Mouse (Mus musculus) brain, embryonic 14.5 days (tissue): Measurements from ENCODE around the gene Zcchc2. TPM values are rescaled to one million over a fixed set of nuclear protein-coding genes. Genes with fewer than 3 reads are reported as not detected.

ENCODE experiments used
- DNase-seq: peaks from one replicate; pipeline ENCODE4 v3.0.0-alpha.2; 2011; ENCODE audit warnings: low read depth
- CTCF ChIP-seq: fragments of 200-500 bp; IDR thresholded peaks from 2 replicates; pipeline ENCODE4 v1.5.1; 2012; ENCODE audit warnings: inconsistent platforms, mild to moderate bottlenecking, moderate library complexity, borderline replicate concordance; ENCODE audit not compliant: insufficient read depth, insufficient read length; ENCODE audit errors: extremely low read depth
- POLR2A ChIP-seq: fragments of 200-500 bp; IDR thresholded peaks from 2 replicates; pipeline ENCODE4 v1.6.1; 2012; ENCODE audit warnings: mild to moderate bottlenecking, inconsistent platforms, borderline replicate concordance; ENCODE audit not compliant: poor library complexity, insufficient read depth, insufficient read length, severe bottlenecking; ENCODE audit errors: extremely low read depth
- polyA plus RNA-seq: library from polyadenylated mRNA; depleted of rRNA; stranded (reverse); fragments of >200 nt; gene quantifications from 2 replicates; pipeline ENCODE4 v1.2.3, GENCODE M21; 2012

The Zcchc2 gene
- polyA plus RNA-seq, 1 experiment, result 15.6 TPM

DNA sequence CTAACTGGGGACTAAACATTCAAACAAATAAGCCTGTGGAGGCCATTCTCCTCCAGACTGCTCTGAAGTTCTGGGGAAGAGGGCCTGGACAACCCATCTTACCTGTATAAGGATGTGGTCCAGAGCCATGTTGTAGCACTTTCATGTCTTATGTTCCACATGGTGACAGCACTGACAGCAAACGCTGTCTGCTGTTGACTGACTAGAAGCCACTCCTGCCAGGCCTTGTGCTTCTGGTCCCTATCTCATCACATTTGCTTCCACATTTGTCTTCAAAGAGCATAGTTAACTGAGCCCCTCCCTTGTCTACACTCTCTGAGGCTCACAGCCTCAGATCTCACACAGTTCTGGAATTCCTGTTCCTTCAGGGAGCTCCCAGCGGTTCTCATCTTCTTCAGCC lies 34.0 kb downstream of the Zcchc2 start:
- no peak for TF ChIP-seq POLR2A
- TF ChIP-seq CTCF, result no peak
- DNase-seq, result no peak

DNA sequence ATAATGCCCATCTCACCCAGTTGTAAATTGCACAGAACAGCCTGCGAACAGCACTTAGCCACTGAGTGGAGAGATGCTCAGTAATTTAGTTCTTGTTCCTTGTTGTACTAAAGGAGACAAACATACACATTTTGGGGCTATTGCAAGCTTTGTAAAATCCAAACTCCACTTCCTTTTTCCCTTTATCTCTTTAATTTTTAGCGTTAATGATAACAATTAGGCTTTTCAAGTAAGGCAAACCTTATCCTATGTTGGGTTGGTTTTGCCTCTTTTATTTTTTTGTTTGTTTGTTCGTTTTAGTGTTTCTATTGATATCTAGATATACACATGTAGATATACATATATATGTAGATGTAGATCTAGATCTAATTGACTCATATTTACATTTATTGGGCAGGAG lies 34.6 kb downstream of the Zcchc2 start:
- DNase-seq, result no peak
- TF ChIP-seq CTCF, result no peak
- TF ChIP-seq POLR2A, result no peak

DNA sequence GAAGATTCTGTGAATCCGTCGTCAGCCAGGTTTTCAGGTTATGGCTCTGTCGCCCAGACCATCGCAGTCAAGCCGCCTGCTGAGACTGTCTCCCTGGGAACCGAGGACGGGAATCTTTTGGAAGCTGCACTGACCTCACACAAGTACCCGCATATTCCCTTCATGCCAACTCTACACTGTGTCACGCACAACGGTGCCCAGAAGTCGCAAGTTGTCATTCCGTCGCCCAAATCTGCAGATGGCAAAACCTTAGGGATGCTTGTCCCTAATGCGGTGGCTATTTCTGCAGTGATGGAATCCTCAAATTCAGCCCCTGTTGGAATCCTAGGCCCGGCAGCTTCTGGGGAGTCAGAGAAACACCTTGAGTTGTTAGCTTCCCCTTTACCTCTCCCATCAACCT lies 39.6 kb downstream of the Zcchc2 start:
- no peak for TF ChIP-seq POLR2A
- no peak for TF ChIP-seq CTCF
- no peak for DNase-seq

DNA sequence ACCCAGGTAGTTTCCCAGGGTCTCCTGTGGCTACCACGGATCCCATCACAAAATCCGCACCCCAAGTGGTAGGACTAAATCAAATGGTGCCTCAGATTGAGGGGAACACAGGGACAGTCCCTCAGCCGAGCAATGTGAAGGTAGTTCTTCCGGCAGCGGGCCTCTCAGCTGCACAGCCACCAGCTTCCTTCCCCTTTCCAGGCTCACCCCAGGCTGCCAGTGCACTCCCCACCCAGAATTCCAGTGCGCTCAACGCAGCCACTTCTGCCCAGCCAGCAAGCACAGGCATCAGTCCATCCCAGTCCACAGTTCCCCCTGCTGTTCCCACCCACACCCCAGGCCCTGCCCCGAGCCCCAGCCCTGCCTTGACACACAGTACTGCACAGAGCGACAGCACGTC lies 40.1 kb downstream of the Zcchc2 start:
- DNase-seq, result no peak
- TF ChIP-seq CTCF, result no peak
- TF ChIP-seq POLR2A, result no peak

DNA sequence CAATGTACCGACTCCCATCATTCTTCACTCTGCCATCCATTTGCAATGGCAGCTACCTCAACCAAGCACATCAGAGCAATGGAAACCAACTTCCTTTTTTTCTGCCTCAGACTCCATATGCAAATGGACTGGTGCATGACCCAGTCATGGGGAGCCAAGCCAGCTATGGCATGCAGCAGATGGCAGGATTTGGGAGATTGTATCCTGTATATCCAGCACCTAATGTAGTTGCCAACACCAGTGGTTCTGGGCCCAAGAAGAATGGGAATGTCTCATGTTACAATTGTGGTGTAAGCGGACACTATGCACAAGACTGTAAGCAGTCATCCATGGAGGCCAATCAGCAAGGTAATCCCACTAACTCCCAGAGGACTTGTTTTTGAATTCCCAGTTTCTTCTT lies 40.7 kb downstream of the Zcchc2 start:
- no peak for DNase-seq

DNA sequence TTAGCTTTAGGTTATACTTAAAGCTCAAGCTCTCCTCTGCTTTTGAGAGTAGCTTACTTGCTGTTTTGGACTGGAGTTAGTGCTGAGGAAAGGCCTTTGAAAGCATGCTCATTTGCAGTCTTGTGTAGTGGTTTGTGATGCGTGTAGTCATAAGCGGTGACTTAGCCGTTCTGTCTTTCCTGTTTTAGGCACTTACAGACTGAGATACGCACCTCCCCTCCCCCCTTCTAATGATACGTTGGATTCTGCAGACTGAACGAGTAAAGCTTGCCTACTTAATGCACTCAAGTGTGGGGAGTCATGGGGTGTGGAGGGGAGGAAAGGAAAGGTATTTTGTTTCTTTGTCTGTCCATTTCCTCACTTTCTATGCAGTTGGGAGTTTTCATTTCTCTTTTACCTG lies 41.7 kb downstream of the Zcchc2 start:
- no peak for DNase-seq
- TF ChIP-seq POLR2A (no peak), CTCF (no peak)

More for the DNA sequence above, 40.7 kb downstream of the Zcchc2 start:
- no peak for TF ChIP-seq POLR2A
- no peak for TF ChIP-seq CTCF

DNA sequence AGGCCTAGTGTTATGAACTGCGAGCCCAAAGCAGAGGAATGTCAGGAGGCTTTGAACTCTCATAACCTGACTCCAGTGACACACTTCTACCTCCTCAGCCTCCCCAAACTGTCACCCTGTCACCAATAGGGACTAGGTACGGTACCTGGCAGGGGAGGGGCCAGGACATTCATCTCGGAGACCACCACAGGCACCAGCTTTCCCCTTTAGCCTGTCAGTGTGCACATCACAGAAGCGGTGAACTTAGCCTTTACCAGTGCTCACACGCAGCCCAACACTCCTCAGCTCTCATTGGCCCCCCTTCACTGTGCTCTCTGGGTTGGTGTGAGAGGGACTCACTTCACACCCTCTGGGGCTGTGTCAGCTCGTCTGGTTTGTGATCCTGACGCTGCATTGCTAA lies 44.6 kb downstream of the Zcchc2 start:
- no peak for TF ChIP-seq CTCF
- no peak for TF ChIP-seq POLR2A
- DNase-seq, result no peak

DNA sequence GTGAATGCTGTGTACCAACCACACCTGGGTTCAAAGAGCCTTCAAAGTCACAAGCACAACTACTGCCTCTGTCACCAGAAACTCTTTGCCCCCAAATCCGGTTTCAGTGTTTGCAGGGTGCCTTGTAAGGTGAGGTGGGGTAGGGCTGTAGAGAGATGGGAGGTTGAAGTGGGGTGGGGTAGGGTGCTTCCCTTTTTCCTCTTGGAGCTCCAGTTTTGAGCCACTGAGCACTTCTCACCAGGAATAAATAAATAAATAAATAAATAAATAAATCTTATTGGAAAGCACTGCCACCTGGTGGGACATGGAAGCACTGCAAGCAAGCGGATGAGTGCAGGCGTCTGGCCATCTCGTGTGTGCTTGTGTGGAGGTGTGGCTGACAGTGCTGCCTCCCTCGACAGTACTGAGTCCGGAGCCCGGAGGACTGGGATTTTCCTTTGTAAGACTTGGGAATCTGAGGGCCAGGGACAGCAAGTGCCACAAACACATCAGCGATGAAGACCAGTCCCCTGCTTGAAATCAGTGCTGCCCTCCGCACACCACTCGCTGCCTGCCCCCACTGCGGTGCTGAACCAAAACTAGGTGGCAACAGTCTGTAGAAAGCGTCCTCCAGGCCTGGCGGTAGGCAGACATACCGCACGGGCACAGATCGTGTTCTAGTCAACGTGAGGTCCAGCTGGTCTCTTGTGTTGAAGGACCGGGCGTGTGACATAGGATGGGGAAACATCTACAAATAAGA lies 46.8 kb downstream of the Zcchc2 start:
- TF ChIP-seq CTCF, result peak; percentile 76
- no peak for TF ChIP-seq POLR2A
- DNase-seq, result peak; percentile 79

DNA sequence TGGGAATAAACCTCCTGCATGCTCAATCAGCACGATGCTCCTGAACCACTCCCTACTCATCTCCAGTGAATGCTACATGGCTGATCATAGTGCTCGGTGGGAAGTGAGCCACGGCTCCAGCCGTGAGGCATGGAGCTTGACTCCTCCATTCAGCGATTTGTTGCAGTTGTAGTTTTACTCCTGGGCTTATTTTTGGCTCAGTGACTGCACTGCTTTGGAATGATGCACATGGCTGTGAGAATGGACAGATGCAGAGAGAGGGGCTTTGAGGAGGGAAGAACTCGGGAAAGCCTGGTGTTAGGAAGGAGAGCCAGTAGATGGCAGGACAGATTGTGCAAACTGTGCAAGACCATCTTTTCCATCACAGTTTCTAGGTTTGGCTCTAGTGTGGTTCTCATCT lies 49.1 kb downstream of the Zcchc2 start:
- DNase-seq, result peak; percentile 55

DNA sequence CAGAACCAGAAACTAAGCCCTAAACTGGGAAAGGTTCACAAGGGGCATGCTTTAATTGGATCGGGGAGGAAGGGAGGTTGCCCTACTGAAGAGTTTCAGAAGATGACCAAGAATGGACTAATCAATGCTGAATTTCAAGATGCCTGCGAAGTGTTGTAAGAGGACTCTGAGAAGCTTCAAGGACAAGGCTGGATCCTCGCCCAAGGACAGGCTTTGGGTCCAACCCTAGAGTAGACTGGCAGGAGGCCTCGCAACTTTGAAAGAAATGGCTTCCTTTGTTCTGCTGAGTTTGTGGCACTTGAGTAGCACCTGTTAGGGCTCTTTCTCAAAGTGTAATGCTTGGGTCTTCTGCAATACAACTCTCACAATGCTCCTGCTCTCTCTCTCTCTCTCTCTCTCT lies 50.1 kb downstream of the Zcchc2 start:
- no peak for DNase-seq
- no peak for TF ChIP-seq POLR2A
- TF ChIP-seq CTCF, result no peak

More for the DNA sequence above, 49.1 kb downstream of the Zcchc2 start:
- peak; percentile 33; the same call in 1 of the 2 replicates for TF ChIP-seq CTCF
- no peak for TF ChIP-seq POLR2A

DNA sequence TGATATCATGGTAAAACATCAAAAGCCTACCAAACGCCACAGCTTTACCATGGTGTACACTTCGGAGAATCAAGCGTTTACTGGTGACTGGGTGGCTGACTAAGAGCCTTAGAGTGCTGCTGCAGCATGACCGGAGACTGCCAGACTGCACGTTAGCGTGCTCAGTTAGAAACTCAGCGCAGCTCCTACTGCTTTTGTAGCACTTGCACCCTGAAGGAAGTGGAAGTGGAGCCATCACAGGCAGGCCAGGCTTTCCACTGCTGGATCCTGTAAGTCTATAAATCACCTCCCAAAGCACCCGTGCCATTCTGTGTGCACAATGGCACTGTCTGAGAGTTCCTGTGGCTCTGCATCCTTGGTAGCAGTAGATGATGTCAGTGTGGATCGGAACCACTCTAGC lies 52.0 kb downstream of the Zcchc2 start:
- TF ChIP-seq POLR2A, result no peak
- TF ChIP-seq CTCF, result no peak
- DNase-seq, result no peak
